Mouse (Mus musculus) lung, postnatal 25 days (tissue): ENCODE measurements around the gene Zbtb45.

Experiments
- DNase-seq: peaks from one replicate; pipeline ENCODE4 v3.0.0; 2022; ENCODE audit warnings: low spot score

The Zbtb45 gene

GRCm38 (mm10) chr7:13010005-13010908, at the start of gene Zbtb45:
TSS of gene Zbtb45 (minus strand) at chr7:13010034.
- no peak for DNase-seq

- DNase-seq: no peak
Observed at GRCm38 (mm10) chr7:13059536-13059935, 49.7 kb upstream of the Zbtb45 start.

GRCm38 (mm10) chr7:13056913-13057700, 47.3 kb upstream of the Zbtb45 start:
- no peak for DNase-seq

- DNase-seq: peak; percentile 96
Observed at GRCm38 (mm10) chr7:13054287-13055010, 44.6 kb upstream of the Zbtb45 start, which contains the start of gene Mzf1. TSS of gene Mzf1 (minus strand) at chr7:13054764.

GRCm38 (mm10) chr7:13053961-13054286, 44.1 kb upstream of the Zbtb45 start:
- no peak for DNase-seq

GRCm38 (mm10) chr7:13053501-13053900, 43.7 kb upstream of the Zbtb45 start:
- DNase-seq: no peak

GRCm38 (mm10) chr7:13053001-13053400, 43.2 kb upstream of the Zbtb45 start:
- DNase-seq: no peak

GRCm38 (mm10) chr7:13046084-13046483, 36.2 kb upstream of the Zbtb45 start:
- peak; percentile 80 for DNase-seq

GRCm38 (mm10) chr7:13044254-13044625, 34.4 kb upstream of the Zbtb45 start:
- DNase-seq: no peak

GRCm38 (mm10) chr7:13043445-13044253, 33.8 kb upstream of the Zbtb45 start:
- no peak for DNase-seq

GRCm38 (mm10) chr7:13043120-13043444, 33.2 kb upstream of the Zbtb45 start:
- no peak for DNase-seq

GRCm38 (mm10) chr7:13042511-13042910, 32.7 kb upstream of the Zbtb45 start:
- no peak for DNase-seq

- DNase-seq: no peak
Observed at GRCm38 (mm10) chr7:13041256-13041655, 31.4 kb upstream of the Zbtb45 start.

- DNase-seq: no peak
Observed at GRCm38 (mm10) chr7:13039181-13039580, 29.3 kb upstream of the Zbtb45 start.

GRCm38 (mm10) chr7:13038621-13039169, 28.9 kb upstream of the Zbtb45 start:
- peak; percentile 34 for DNase-seq

GRCm38 (mm10) chr7:13037901-13038555, 28.2 kb upstream of the Zbtb45 start, which contains the start of gene Ube2m:
TSS of gene Ube2m (minus strand) at chr7:13038275.
- peak; percentile 97 for DNase-seq

- DNase-seq: no peak
Observed at GRCm38 (mm10) chr7:13037366-13037765, 27.5 kb upstream of the Zbtb45 start.

GRCm38 (mm10) chr7:13036806-13037205, 27.0 kb upstream of the Zbtb45 start:
- no peak for DNase-seq

- DNase-seq: no peak
Observed at GRCm38 (mm10) chr7:13035211-13035855, 25.5 kb upstream of the Zbtb45 start.
